Mouse (Mus musculus) embryo, embryonic 10.5 days (tissue): ENCODE measurements around the gene Ski.

Experiments
- DNase-seq: peaks from one replicate; pipeline ENCODE4 v3.0.0-alpha.2; 2015; ENCODE audit warnings: low spot score

Ski gene

GRCm38 (mm10) chr4:155234371-155235310, 12.2 kb upstream of the Ski start:
- peak; percentile 36 for DNase-seq

- peak; percentile 58 for DNase-seq
Measured at GRCm38 (mm10) chr4:155233878-155234277, 11.5 kb upstream of the Ski start.

GRCm38 (mm10) chr4:155228461-155228860, 6.1 kb upstream of the Ski start:
- no peak for DNase-seq

- no peak for DNase-seq
Measured at GRCm38 (mm10) chr4:155227986-155228385, 5.6 kb upstream of the Ski start.

GRCm38 (mm10) chr4:155225918-155226317, 3.5 kb upstream of the Ski start:
- no peak for DNase-seq

- DNase-seq = no peak
Measured at GRCm38 (mm10) chr4:155223594-155224528, 1.5 kb upstream of the Ski start.

GRCm38 (mm10) chr4:155222841-155223593, 625 bp upstream of the Ski start:
- peak; percentile 98 for DNase-seq

GRCm38 (mm10) chr4:155221599-155222551, 517 bp downstream of the Ski start:
- peak; percentile 56 for DNase-seq

- peak; percentile 27 for DNase-seq
Measured at GRCm38 (mm10) chr4:155221106-155221505, 1.3 kb downstream of the Ski start.

- peak; percentile 39 for DNase-seq
Measured at GRCm38 (mm10) chr4:155220213-155221100, 1.9 kb downstream of the Ski start.

- DNase-seq = no peak
Measured at GRCm38 (mm10) chr4:155219271-155220212, 2.9 kb downstream of the Ski start.

GRCm38 (mm10) chr4:155218104-155218732, 4.2 kb downstream of the Ski start:
- peak; percentile 21 for DNase-seq

- peak; percentile 59 for DNase-seq
Measured at GRCm38 (mm10) chr4:155217241-155218103, 4.9 kb downstream of the Ski start.

- peak; percentile 28 for DNase-seq
Measured at GRCm38 (mm10) chr4:155215773-155216630, 6.4 kb downstream of the Ski start.

GRCm38 (mm10) chr4:155215203-155215602, 7.2 kb downstream of the Ski start:
- DNase-seq = no peak

GRCm38 (mm10) chr4:155214793-155215192, 7.6 kb downstream of the Ski start:
- no peak for DNase-seq
